Mouse (Mus musculus): ENCODE data around the gene Tmcc3. TPM values are rescaled to one million over a fixed set of nuclear protein-coding genes. Genes with fewer than 3 reads are reported as not detected.

Gene Tmcc3
- polyA plus RNA-seq, 1 experiment from 2014 or later: 14.3 TPM

DNA sequence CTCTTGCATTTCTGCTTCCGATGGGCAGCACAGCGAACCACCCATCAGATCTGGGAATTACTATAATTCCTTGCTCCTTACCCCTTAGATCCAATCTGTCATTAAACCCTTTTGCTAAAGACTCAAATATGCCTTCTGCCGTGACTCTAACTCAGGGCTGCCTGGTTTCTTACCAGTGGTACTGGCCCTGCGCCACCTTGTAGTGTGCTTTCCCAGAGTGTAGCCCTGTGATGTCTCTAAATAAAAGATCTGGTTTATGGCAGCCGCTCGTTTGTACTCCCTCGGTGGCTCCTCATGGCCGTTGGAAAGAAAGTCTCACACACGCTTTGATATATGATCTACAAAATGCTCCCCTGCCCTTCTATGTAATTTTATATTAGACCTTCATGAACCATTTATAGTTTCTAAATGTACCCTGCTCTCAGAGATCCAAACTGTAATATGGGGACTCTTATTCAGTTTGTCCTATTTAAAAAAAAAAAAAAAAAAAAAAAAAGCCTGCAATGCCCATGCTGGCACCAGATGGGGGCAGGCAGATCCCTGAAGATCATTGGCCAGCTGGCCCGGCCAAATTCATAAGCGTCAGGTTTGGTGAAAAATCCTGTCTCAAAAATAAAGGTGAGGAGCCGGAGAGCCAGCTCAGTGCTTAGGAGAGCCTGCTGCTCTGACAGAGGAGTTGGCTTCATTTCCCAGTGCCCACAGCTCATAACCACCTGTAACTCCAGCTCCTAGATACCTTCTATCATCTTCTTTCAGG lies 116.6 kb downstream of the Tmcc3 start:
- Histone ChIP-seq H3K4me1 (ENCODE audit: insufficient read depth, low read depth, low read length) (no peaks in the 10 kb centered on the region), H3K4me2 (replicated peaks; ENCODE audit: low read depth, low read length) (no peak overlapping the region), H3K9ac (replicated peaks; ENCODE audit: low read depth) (no peak overlapping the region), H3K4me3 (ENCODE audit: low read depth, low read length) (no peak overlapping the region), H3K9me3 (ENCODE audit: low read length) (no peaks in the 10 kb centered on the region), H3K36me3 (ENCODE audit: insufficient read depth, low read length) (no peaks in the 10 kb centered on the region), H3K27me3 (replicated peaks; ENCODE audit: insufficient read depth, low read length) (no peaks in the 10 kb centered on the region), H3K27ac (ENCODE audit: low read length) (no peak overlapping the region)
- TF ChIP-seq EP300 (IDR thresholded peaks at IDR 0.05) (no peak), CTCF (IDR thresholded peaks at IDR 0.05) (peak; percentile 51)
- ATAC-seq: no peak
- 69% methylated on average over 12 of the region's 12 CpGs for WGBS
- no peak for DNase-seq (ENCODE audit: low spot score)

DNA sequence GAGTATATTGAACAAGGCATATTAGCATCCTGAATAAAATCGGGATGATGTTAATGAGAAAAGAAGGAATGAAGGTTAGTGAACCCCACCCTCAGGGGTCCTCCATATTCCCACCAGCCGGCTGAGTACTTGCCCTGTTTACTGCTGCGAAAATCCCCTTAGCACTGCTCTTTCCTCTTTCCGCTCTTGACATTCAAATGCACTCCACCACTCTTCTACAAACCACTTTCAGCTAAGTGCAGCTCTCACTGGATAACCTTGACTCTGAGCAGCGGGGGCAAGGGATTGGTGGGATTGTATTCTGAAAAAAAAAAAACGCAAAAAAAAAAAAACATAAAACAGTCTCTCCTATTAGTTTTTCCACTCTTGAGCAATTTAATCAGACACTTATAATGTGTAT lies 118.8 kb downstream of the Tmcc3 start:
- Histone ChIP-seq H3K36me3 (ENCODE audit: insufficient read depth, low read length) (no peaks in the 10 kb centered on the region), H3K4me2 (replicated peaks; ENCODE audit: low read depth, low read length) (no peak overlapping the region), H3K27ac (ENCODE audit: low read length) (no peak overlapping the region), H3K27me3 (replicated peaks; ENCODE audit: insufficient read depth, low read length) (no peaks in the 10 kb centered on the region), H3K4me1 (ENCODE audit: insufficient read depth, low read depth, low read length) (no peaks in the 10 kb centered on the region), H3K9me3 (ENCODE audit: low read length) (no peaks in the 10 kb centered on the region), H3K9ac (replicated peaks; ENCODE audit: low read depth) (no peak overlapping the region), H3K4me3 (ENCODE audit: low read depth, low read length) (no peak overlapping the region)
- ATAC-seq (0 out of 2 replicates have a peak, but pooled peaks have one; percentile 31), DNase-seq (ENCODE audit: low spot score) (peak; percentile 63)
- WGBS: 51% methylated on average over 6 of the region's 6 CpGs
- no peak for TF ChIP-seq CTCF (IDR thresholded peaks at IDR 0.05)
- no peak for TF ChIP-seq EP300 (IDR thresholded peaks at IDR 0.05)

GRCm38 (mm10) chr10:94432933-94433332 lies 121.2 kb downstream of the Tmcc3 start:
- ATAC-seq: peak; percentile 85

GRCm38 (mm10) chr10:94433901-94434300 lies 122.2 kb downstream of the Tmcc3 start:
- H3K9ac ChIP-seq (replicated peaks; ENCODE audit: low read depth): no peak overlapping the region
- WGBS: 34% methylated on average over 7 of the region's 7 CpGs

More at GRCm38 (mm10) chr10:94432933-94433332, 121.2 kb downstream of the Tmcc3 start:
- Histone ChIP-seq H3K27ac (ENCODE audit: low read length) (no peak overlapping the region), H3K36me3 (ENCODE audit: insufficient read depth, low read length) (no peaks in the 10 kb centered on the region), H3K9me3 (ENCODE audit: low read length) (no peaks in the 10 kb centered on the region), H3K4me3 (ENCODE audit: low read depth, low read length) (no peak overlapping the region), H3K4me2 (replicated peaks; ENCODE audit: low read depth, low read length) (no peak overlapping the region), H3K4me1 (ENCODE audit: insufficient read depth, low read depth, low read length) (no peaks in the 10 kb centered on the region), H3K9ac (replicated peaks; ENCODE audit: low read depth) (no peak overlapping the region), H3K27me3 (replicated peaks; ENCODE audit: insufficient read depth, low read length) (no peaks in the 10 kb centered on the region)
- WGBS: 65% methylated on average over 5 of the region's 5 CpGs
- TF ChIP-seq EP300 (IDR thresholded peaks at IDR 0.05) (peak; percentile 92), CTCF (IDR thresholded peaks at IDR 0.05) (no peak)
- peak; percentile 52 for DNase-seq (ENCODE audit: low spot score)

GRCm38 (mm10) chr10:94442725-94443124 lies 131.0 kb downstream of the Tmcc3 start:
- DNase-seq (ENCODE audit: low spot score) (no peak), ATAC-seq (no peak)
- H3K9me3 ChIP-seq (ENCODE audit: low read length): no peaks in the 10 kb centered on the region
- WGBS: 64% methylated on average over 7 of the region's 7 CpGs
- H3K4me2 ChIP-seq (replicated peaks; ENCODE audit: low read depth, low read length): no peak overlapping the region
- H3K4me3 ChIP-seq (ENCODE audit: low read depth, low read length): no peak overlapping the region
- TF ChIP-seq CTCF (IDR thresholded peaks at IDR 0.05): no peak
- no peak for TF ChIP-seq EP300 (IDR thresholded peaks at IDR 0.05)
- H3K27me3 ChIP-seq (replicated peaks; ENCODE audit: insufficient read depth, low read length): no peaks in the 10 kb centered on the region
- no peaks in the 10 kb centered on the region for H3K4me1 ChIP-seq (ENCODE audit: insufficient read depth, low read depth, low read length)
- no peaks in the 10 kb centered on the region for H3K36me3 ChIP-seq (ENCODE audit: insufficient read depth, low read length)
- H3K9ac ChIP-seq (replicated peaks; ENCODE audit: low read depth): no peak overlapping the region
- no peak overlapping the region for H3K27ac ChIP-seq (ENCODE audit: low read length)

More at GRCm38 (mm10) chr10:94433901-94434300, 122.2 kb downstream of the Tmcc3 start:
- TF ChIP-seq CTCF (IDR thresholded peaks at IDR 0.05) (no peak), EP300 (IDR thresholded peaks at IDR 0.05) (no peak)
- no peaks in the 10 kb centered on the region for H3K9me3 ChIP-seq (ENCODE audit: low read length)
- no peaks in the 10 kb centered on the region for H3K27me3 ChIP-seq (replicated peaks; ENCODE audit: insufficient read depth, low read length)
- no peaks in the 10 kb centered on the region for H3K36me3 ChIP-seq (ENCODE audit: insufficient read depth, low read length)
- ATAC-seq (no peak), DNase-seq (ENCODE audit: low spot score) (no peak)
- H3K4me1 ChIP-seq (ENCODE audit: insufficient read depth, low read depth, low read length): no peaks in the 10 kb centered on the region
- H3K4me2 ChIP-seq (replicated peaks; ENCODE audit: low read depth, low read length): no peak overlapping the region
- no peak overlapping the region for H3K27ac ChIP-seq (ENCODE audit: low read length)
- H3K4me3 ChIP-seq (ENCODE audit: low read depth, low read length): no peak overlapping the region

DNA sequence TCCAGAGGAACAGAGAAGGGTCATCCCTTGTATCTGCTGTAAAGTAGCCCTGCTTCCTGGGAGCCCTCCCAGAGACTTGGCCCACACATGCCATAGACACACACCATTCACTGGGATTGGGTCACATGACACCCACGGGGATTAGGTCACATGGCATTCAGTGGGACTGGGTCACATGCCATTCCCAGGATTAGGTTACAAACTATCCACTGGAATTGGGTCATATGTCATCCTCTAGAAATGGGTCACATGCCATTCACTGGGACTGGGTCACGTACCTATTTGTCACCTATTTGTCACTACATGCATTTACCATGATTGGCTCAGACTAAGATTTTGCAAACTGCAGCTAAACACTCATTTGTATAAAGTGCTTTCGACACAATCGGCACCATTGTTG lies 131.7 kb downstream of the Tmcc3 start:
- no peak overlapping the region for H3K4me3 ChIP-seq (ENCODE audit: low read depth, low read length)
- H3K27me3 ChIP-seq (replicated peaks; ENCODE audit: insufficient read depth, low read length): no peaks in the 10 kb centered on the region
- TF ChIP-seq CTCF (IDR thresholded peaks at IDR 0.05) (no peak), EP300 (IDR thresholded peaks at IDR 0.05) (no peak)
- no peak overlapping the region for H3K9ac ChIP-seq (replicated peaks; ENCODE audit: low read depth)
- no peak overlapping the region for H3K27ac ChIP-seq (ENCODE audit: low read length)
- no peak for DNase-seq (ENCODE audit: low spot score)
- no peak for ATAC-seq
- WGBS: 95% methylated on average over 4 of the region's 4 CpGs
- no peaks in the 10 kb centered on the region for H3K36me3 ChIP-seq (ENCODE audit: insufficient read depth, low read length)
- no peaks in the 10 kb centered on the region for H3K9me3 ChIP-seq (ENCODE audit: low read length)
- H3K4me2 ChIP-seq (replicated peaks; ENCODE audit: low read depth, low read length): no peak overlapping the region
- H3K4me1 ChIP-seq (ENCODE audit: insufficient read depth, low read depth, low read length): no peaks in the 10 kb centered on the region
